32 mouse cellular contexts compared by ENCODE assay signal in the genomic region with DNA sequence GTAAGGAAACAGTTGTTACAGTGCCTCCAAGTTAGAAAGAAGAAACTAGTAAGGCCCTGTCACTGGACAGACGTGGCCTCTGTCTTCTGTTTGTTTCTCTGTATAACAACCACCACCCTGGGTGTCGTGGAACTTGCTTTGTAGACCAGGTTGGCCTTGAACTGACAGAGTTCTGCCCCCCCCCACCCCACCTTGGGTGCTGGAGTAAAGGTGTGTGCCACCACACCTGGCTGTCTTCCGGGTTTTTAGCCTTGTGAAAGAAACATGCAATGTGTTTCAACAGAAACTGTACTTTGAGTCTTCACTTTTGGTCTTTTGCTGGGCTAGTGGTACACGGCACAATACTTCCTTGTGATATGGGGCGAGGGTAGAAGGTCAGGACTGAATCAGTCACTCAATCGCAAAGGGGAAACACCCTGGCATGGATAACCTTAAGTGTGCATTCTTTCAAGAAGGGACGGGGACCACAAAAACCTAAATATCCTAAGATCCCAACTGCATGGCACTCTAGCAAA. TPM values are rescaled to one million over a fixed set of nuclear protein-coding genes. Genes with fewer than 3 reads are reported as not detected.
DNase-seq lines count a peak whose midpoint lies in the region; ATAC-seq and TF ChIP-seq lines count a peak whose summit lies in the region.
"Had no signal": no experiment of that assay in that cellular context is flagged by ENCODE, and none has a peak within 500 bp of the region (broad histone marks: within the 10 kb centered on the region; RNA-seq: fewer than 3 reads in every experiment).

No protein-coding gene starts in this region.

- no peaks in the 10 kb centered on the region for H3K27me3 ChIP-seq in intestine, embryonic 15.5 days (replicated peaks)
- H3K27me3 ChIP-seq in intestine, postnatal 0 days (replicated peaks; ENCODE audit: control insufficient read depth, insufficient read depth, low read length), result no peaks in the 10 kb centered on the region
- no peaks in the 10 kb centered on the region for H3K27me3 ChIP-seq in small intestine, adult 2 months (ENCODE audit: control insufficient read depth, insufficient read depth, low read length)
- no peaks in the 10 kb centered on the region for H3K27me3 ChIP-seq in stomach, postnatal 0 days (ENCODE audit: control insufficient read depth, insufficient read depth, low read length)
- no peaks in the 10 kb centered on the region for H3K27me3 ChIP-seq in midbrain, embryonic 10.5 days (ENCODE audit: low read depth, poor library complexity, severe bottlenecking)
- H3K27me3 ChIP-seq: CH12.LX; embryonic facial prominence, embryonic 13.5 days; forebrain, embryonic 12.5 days; forebrain, embryonic 15.5 days; heart, embryonic 12.5 days; heart, embryonic 15.5 days; Patski had no signal

- H3K9ac ChIP-seq in intestine, embryonic 15.5 days, result no peak overlapping the region
- H3K9ac ChIP-seq in intestine, postnatal 0 days (ENCODE audit: low read depth, low read length), result no peak overlapping the region
- H3K9ac ChIP-seq in stomach, postnatal 0 days (ENCODE audit: low read length), result no peak overlapping the region
- H3K9ac ChIP-seq: embryonic facial prominence, embryonic 13.5 days; forebrain, embryonic 12.5 days; forebrain, embryonic 15.5 days; heart, embryonic 12.5 days; heart, embryonic 15.5 days; hindbrain, embryonic 14.5 days had no signal

- no peak for TF ChIP-seq POLR2A in small intestine, adult 2 months (IDR thresholded peaks at IDR 0.05; ENCODE audit: low read depth, low read length)

- H3K4me2 ChIP-seq in intestine, embryonic 15.5 days (replicated peaks), result no peak overlapping the region
- H3K4me2 ChIP-seq in intestine, postnatal 0 days (replicated peaks; ENCODE audit: low read depth), result peak overlapping the region; percentile 10; the same call in 1 of the 2 replicates
- no peak overlapping the region for H3K4me2 ChIP-seq in stomach, postnatal 0 days (replicated peaks; ENCODE audit: low read depth)
- H3K4me2 ChIP-seq: embryonic facial prominence, embryonic 13.5 days; forebrain, embryonic 12.5 days; forebrain, embryonic 15.5 days; heart, embryonic 12.5 days; heart, embryonic 15.5 days; hindbrain, embryonic 14.5 days had no signal

- peak; percentile 88 for ATAC-seq in intestine, embryonic 15.5 days
- peak; percentile 93 for ATAC-seq in intestine, postnatal 0 days
- ATAC-seq in stomach, postnatal 0 days (ENCODE audit: low FRiP score, low TSS enrichment), result peak; percentile 84
- ATAC-seq: forebrain, embryonic 15.5 days; hindbrain, postnatal 0 days; Patski had no signal

- H3K36me3 ChIP-seq in intestine, embryonic 15.5 days, result no peaks in the 10 kb centered on the region
- no peaks in the 10 kb centered on the region; the same call in 1 of the 2 replicates for H3K36me3 ChIP-seq in intestine, postnatal 0 days (ENCODE audit: control insufficient read depth, insufficient read depth)
- H3K36me3 ChIP-seq in small intestine, adult 2 months (ENCODE audit: control insufficient read depth, insufficient read depth, low read length), result peaks cover 5% of the 10 kb centered on the region; the same call in 1 of the 2 replicates
- no peaks in the 10 kb centered on the region for H3K36me3 ChIP-seq in stomach, postnatal 0 days (ENCODE audit: control insufficient read depth, insufficient read depth, low read length)
- no peaks in the 10 kb centered on the region for H3K36me3 ChIP-seq in midbrain, embryonic 10.5 days
- H3K36me3 ChIP-seq: embryonic facial prominence, embryonic 10.5 days; embryonic facial prominence, embryonic 13.5 days; forebrain, embryonic 12.5 days; forebrain, embryonic 15.5 days; G1E; heart, embryonic 12.5 days; heart, embryonic 15.5 days; hindbrain, embryonic 10.5 days had no signal

- peak overlapping the region; percentile 71 for H3K27ac ChIP-seq in intestine, embryonic 15.5 days
- H3K27ac ChIP-seq in intestine, postnatal 0 days (ENCODE audit: low read depth, low read length), result peak overlapping the region; percentile 89
- H3K27ac ChIP-seq in small intestine, adult 2 months (ENCODE audit: insufficient read depth, low read depth, low read length), result peak overlapping the region; percentile 96
- peak overlapping the region; percentile 19; the same call in 1 of the 2 replicates for H3K27ac ChIP-seq in stomach, postnatal 0 days (replicated peaks)
- no peak overlapping the region for H3K27ac ChIP-seq in midbrain, embryonic 10.5 days (replicated peaks)
- H3K27ac ChIP-seq: embryonic facial prominence, embryonic 10.5 days; embryonic facial prominence, embryonic 13.5 days; forebrain, embryonic 12.5 days; forebrain, embryonic 15.5 days; heart, embryonic 15.5 days; hindbrain, embryonic 10.5 days; hindbrain, embryonic 14.5 days; hindbrain, postnatal 0 days had no signal

- H3K9me3 ChIP-seq in intestine, embryonic 15.5 days, result no peaks in the 10 kb centered on the region
- no peaks in the 10 kb centered on the region for H3K9me3 ChIP-seq in intestine, postnatal 0 days (ENCODE audit: control insufficient read depth)
- no peaks in the 10 kb centered on the region for H3K9me3 ChIP-seq in stomach, postnatal 0 days (ENCODE audit: control insufficient read depth, low read length)
- H3K9me3 ChIP-seq in midbrain, embryonic 10.5 days (replicated peaks), result no peaks in the 10 kb centered on the region
- H3K9me3 ChIP-seq: embryonic facial prominence, embryonic 10.5 days; embryonic facial prominence, embryonic 13.5 days; forebrain, embryonic 12.5 days; forebrain, embryonic 15.5 days; G1E; heart, embryonic 12.5 days; heart, embryonic 15.5 days; hindbrain, embryonic 10.5 days had no signal

- no peaks in the 10 kb centered on the region for H3K4me1 ChIP-seq in intestine, embryonic 15.5 days (replicated peaks)
- H3K4me1 ChIP-seq in intestine, postnatal 0 days (replicated peaks; ENCODE audit: control insufficient read depth, insufficient read depth, low read length), result no peaks in the 10 kb centered on the region
- peaks cover 16% of the 10 kb centered on the region for H3K4me1 ChIP-seq in small intestine, adult 2 months (ENCODE audit: control insufficient read depth, insufficient read depth, insufficient read length, low read length)
- no peaks in the 10 kb centered on the region for H3K4me1 ChIP-seq in stomach, postnatal 0 days (replicated peaks; ENCODE audit: control insufficient read depth, insufficient read depth)
- H3K4me1 ChIP-seq in midbrain, embryonic 10.5 days, result no peaks in the 10 kb centered on the region
- H3K4me1 ChIP-seq: embryonic facial prominence, embryonic 10.5 days; forebrain, embryonic 12.5 days; forebrain, embryonic 15.5 days; hindbrain, embryonic 10.5 days had no signal

- intact Hi-C loops in gastrocnemius, postnatal 36 days (cut with DNase I), result no loop called here

- WGBS in intestine, embryonic 15.5 days, result 63% methylated on average over 7 of the region's 7 CpGs
- 35% methylated on average over 7 of the region's 7 CpGs for WGBS in intestine, postnatal 0 days
- WGBS in small intestine, adult 2 months, result 25% methylated on average over 7 of the region's 7 CpGs
- WGBS in stomach, postnatal 0 days, result 61% methylated on average over 7 of the region's 7 CpGs
- 86% methylated on average over 7 of the region's 7 CpGs for WGBS in midbrain, embryonic 10.5 days

- H3K4me3 ChIP-seq in intestine, embryonic 15.5 days (replicated peaks), result no peak overlapping the region
- H3K4me3 ChIP-seq in intestine, postnatal 0 days (ENCODE audit: low read depth, low read length), result no peak overlapping the region
- H3K4me3 ChIP-seq in small intestine, adult 2 months (ENCODE audit: low read depth, low read length), result no peak overlapping the region
- H3K4me3 ChIP-seq in stomach, postnatal 0 days (ENCODE audit: low read depth, low read length), result no peak overlapping the region
- H3K4me3 ChIP-seq in midbrain, embryonic 10.5 days, result no peak overlapping the region
- H3K4me3 ChIP-seq: embryonic facial prominence, embryonic 10.5 days; embryonic facial prominence, embryonic 13.5 days; erythroblast, embryonic 14.5 days; forebrain, embryonic 12.5 days; forebrain, embryonic 15.5 days; heart, embryonic 12.5 days; heart, embryonic 15.5 days; hindbrain, embryonic 10.5 days had no signal

- peak; percentile 77 for DNase-seq in stomach, postnatal 0 days (ENCODE audit: low spot score)
- no peak for DNase-seq in embryo, embryonic 10.5 days (ENCODE audit: low spot score)
- no peak for DNase-seq in gastrocnemius, postnatal 36 days
- DNase-seq in midbrain, embryonic 10.5 days (ENCODE audit: low spot score), result no peak
- DNase-seq: adrenal gland, adult 2 months; adrenal gland, postnatal 14 days; B cell, adult 2 months; cerebellum, adult 11 months; cerebellum, adult 2 months; cerebellum, adult 9-11 months; cerebellum, postnatal 25 days; embryo, embryonic 11 days; gastrocnemius, postnatal 14 days; heart, adult 18-20 months; heart, postnatal 10 days; heart, postnatal 36 days had no signal

- no peak for TF ChIP-seq EP300 in stomach, postnatal 0 days (optimal IDR thresholded peaks at IDR 0.05)

- no peak for TF ChIP-seq CTCF in intestine, postnatal 0 days (IDR thresholded peaks at IDR 0.05; ENCODE audit: low read depth)
- no peak for TF ChIP-seq CTCF in small intestine, adult 2 months (IDR thresholded peaks at IDR 0.05; ENCODE audit: extremely low read depth, insufficient read length, insufficient replicate concordance, low read depth, low read length)
- no peak for TF ChIP-seq CTCF in stomach, postnatal 0 days (IDR thresholded peaks at IDR 0.05; ENCODE audit: low read depth)

RNA-seq across cellular contexts. Expression of a gene that starts 51.9 kb away (rescaled TPM):
- 130 and 133 TPM in 2 replicates for polyA plus RNA-seq in intestine, embryonic 15.5 days (2015; fragmentation: Nextera tagmentation; extraction: Ambion mirVana)
- polyA plus RNA-seq in intestine, postnatal 0 days (2015; fragmentation: Nextera tagmentation; extraction: Ambion mirVana), result 313 and 341 TPM in 2 replicates
- 60.1 and 154 TPM in 2 replicates for polyA plus RNA-seq in small intestine, adult 2 months (2012; rRNA removed)
- 197 and 214 TPM in 2 replicates for polyA plus RNA-seq in stomach, postnatal 0 days (2015; fragmentation: Nextera tagmentation; extraction: Ambion mirVana)
- total RNA-seq in gastrocnemius, postnatal 36 days (2021), result 10 to 100 TPM; 33.8 to 35.6 TPM
- polyA plus RNA-seq in midbrain, embryonic 10.5 days (2016; fragmentation: Nextera tagmentation; extraction: Ambion mirVana), result 116 and 117 TPM in 2 replicates
